Mouse (Mus musculus) heart, postnatal 10 days (tissue): ENCODE measurements around the gene Slc35d2. TPM values are rescaled to one million over a fixed set of nuclear protein-coding genes. Genes with fewer than 3 reads are reported as not detected.
"Not testable (repeated sequence)": the region's sequence is repeated elsewhere in the genome, so short reads cannot be mapped to it uniquely, and the experiment has no call there.

ENCODE experiments used
- DNase-seq, 2 experiments: peaks; one replicate each; pipeline ENCODE4 v3.0.0; 2021
- intact Hi-C: fragments of 180-260 bp; cut with DNase I; formaldehyde crosslinking; loops from one replicate; pipeline ENCODE4 v1.15.1; 2025
- total RNA-seq, 2 experiments: library from RNA; stranded (reverse); gene quantifications; 2 replicates each; pipeline ENCODE4 v1.2.3; 2021

Slc35d2 gene
- total RNA-seq, 2 experiments from 2014 or later, result 3.0 to 6.0 TPM

GRCm38 (mm10) chr13:64076074-64076473 lies 53.1 kb downstream of the Slc35d2 start:
- intact Hi-C loops, result no loop called here
- DNase-seq, result no peak

GRCm38 (mm10) chr13:64066653-64067052 lies 62.5 kb downstream of the Slc35d2 start:
- peak in 1 of 2 experiments; percentile 9 for DNase-seq
- intact Hi-C loops, result no loop called here

GRCm38 (mm10) chr13:64064276-64064675 lies 64.9 kb downstream of the Slc35d2 start:
- no peak for DNase-seq
- intact Hi-C loops, result no loop called here

GRCm38 (mm10) chr13:64060935-64061506 lies 68.1 kb downstream of the Slc35d2 start:
- intact Hi-C loops, result no loop called here
- DNase-seq, result no peak

GRCm38 (mm10) chr13:64053959-64054358 lies 75.2 kb downstream of the Slc35d2 start:
- no peak for DNase-seq
- intact Hi-C loops, result no loop called here

- DNase-seq, intact Hi-C loops: not testable (repeated sequence)
These were observed 76.9 kb downstream of the Slc35d2 start for GRCm38 (mm10) chr13:64052281-64052680.

- peak; percentile 15 to 17 for DNase-seq
- intact Hi-C loops, result loop anchor here (2.0 kb wide), 1 partner anchor 42 kb away; no protein-coding TSS in a partner anchor
These were observed 78.3 kb downstream of the Slc35d2 start for GRCm38 (mm10) chr13:64050895-64051294.

GRCm38 (mm10) chr13:64049535-64049934 lies 79.6 kb downstream of the Slc35d2 start:
- intact Hi-C loops, result no loop called here
- no peak for DNase-seq

- intact Hi-C loops, result no loop called here
These were observed 80.7 kb downstream of the Slc35d2 start for GRCm38 (mm10) chr13:64048467-64048866.

More at GRCm38 (mm10) chr13:64048467-64048866, 80.7 kb downstream of the Slc35d2 start:
- DNase-seq, result no peak

Other genes with a start within 250 kb of the Slc35d2 start
- gene Hsd17b3, start 40.1 kb downstream of the Slc35d2 start, total RNA-seq, result not detected
- gene Zfp367, start 23.8 kb upstream of the Slc35d2 start, total RNA-seq, result 10 to 100 TPM; 27.0 to 28.9 TPM
- gene Habp4, start 32.5 kb upstream of the Slc35d2 start, total RNA-seq, result 10 to 100 TPM; 46.3 to 54.2 TPM
- gene Cdc14b, start 145.9 kb upstream of the Slc35d2 start, total RNA-seq, result 10 to 100 TPM in 1 of 2 experiments, 1 to 10 TPM in 1; 9.3 to 10.3 TPM
- 10 to 100 TPM; 59.8 to 63.1 TPM for gene Aaed1, start 183.3 kb upstream of the Slc35d2 start, total RNA-seq
- gene Ctsl, start 241.5 kb upstream of the Slc35d2 start, total RNA-seq, result 100 to 1,000 TPM; 246 to 281 TPM